Mouse (Mus musculus) small intestine, adult 2 months (tissue): ENCODE results near the gene Slc25a17.

Experiments
- CTCF ChIP-seq: fragments of 200-500 bp; IDR thresholded peaks from 2 replicates; pipeline ENCODE4 v1.5.1; 2012; ENCODE audit warnings: low read depth, mild to moderate bottlenecking, control low read depth, inconsistent platforms, low read length, moderate library complexity, mixed read lengths; ENCODE audit not compliant: insufficient replicate concordance, insufficient read length; ENCODE audit errors: extremely low read depth
- POLR2A ChIP-seq: fragments of 200-500 bp; IDR thresholded peaks from 2 replicates; pipeline ENCODE4 v1.6.1; 2012; ENCODE audit warnings: low read depth, mild to moderate bottlenecking, control low read depth, inconsistent platforms, low read length, moderate library complexity

DNA sequence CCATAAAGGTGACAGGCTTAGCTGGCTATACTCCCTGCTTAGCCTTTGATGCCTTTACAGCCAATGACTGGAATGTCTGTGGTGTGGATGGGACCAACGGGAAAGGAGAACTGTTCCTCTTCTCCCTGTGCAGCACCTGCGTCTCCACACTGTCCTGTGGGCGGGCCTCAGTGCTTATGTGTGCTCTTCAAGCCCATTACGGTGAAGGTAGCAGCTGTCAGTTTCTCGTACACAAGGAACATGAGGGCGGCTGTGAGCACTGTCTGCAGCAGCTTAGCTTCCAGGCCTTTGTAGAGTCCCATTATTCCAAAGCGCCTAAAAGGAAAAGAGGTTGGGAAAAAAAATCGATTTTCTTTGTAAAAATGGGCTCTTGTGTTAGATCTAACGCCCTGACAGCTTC is 41.1 kb downstream of the Slc25a17 start:
- no peak for TF ChIP-seq CTCF
- TF ChIP-seq POLR2A: no peak
